Mouse (Mus musculus): ENCODE data around the gene Bbx. TPM values are rescaled to one million over a fixed set of nuclear protein-coding genes. Genes with fewer than 3 reads are reported as not detected.

Gene Bbx
- polyA plus RNA-seq, 1 experiment = 116 TPM

- TF ChIP-seq EP300 (IDR thresholded peaks at IDR 0.05; ENCODE audit: insufficient read depth, low read depth, low read length) (no peak), CTCF (IDR thresholded peaks at IDR 0.05; ENCODE audit: low read depth, low read length) (no peak), POLR2A (IDR thresholded peaks at IDR 0.05; ENCODE audit: insufficient read depth, low read length) (no peak)
- Histone ChIP-seq H3K27me3 (ENCODE audit: control insufficient read depth, insufficient read depth, low read length, poor library complexity, severe bottlenecking) (no peaks in the 10 kb centered on the region), H3K9me3 (replicated peaks; ENCODE audit: control insufficient read depth, insufficient read depth, low read length, poor library complexity, severe bottlenecking) (no peaks in the 10 kb centered on the region), H3K27ac (ENCODE audit: insufficient read depth, low read length) (no peak overlapping the region), H3K4me1 (ENCODE audit: control insufficient read depth, insufficient read depth, low read length) (no peaks in the 10 kb centered on the region), H3K36me3 (ENCODE audit: control insufficient read depth, insufficient read depth, low read length, poor library complexity, severe bottlenecking) (no peaks in the 10 kb centered on the region), H3K4me3 (ENCODE audit: low read depth, low read length) (no peak overlapping the region), H3K9ac (ENCODE audit: low read depth, poor library complexity, severe bottlenecking) (no peak overlapping the region)
Observed at GRCm38 (mm10) chr16:50167231-50167982, 264.8 kb downstream of the Bbx start.

DNA sequence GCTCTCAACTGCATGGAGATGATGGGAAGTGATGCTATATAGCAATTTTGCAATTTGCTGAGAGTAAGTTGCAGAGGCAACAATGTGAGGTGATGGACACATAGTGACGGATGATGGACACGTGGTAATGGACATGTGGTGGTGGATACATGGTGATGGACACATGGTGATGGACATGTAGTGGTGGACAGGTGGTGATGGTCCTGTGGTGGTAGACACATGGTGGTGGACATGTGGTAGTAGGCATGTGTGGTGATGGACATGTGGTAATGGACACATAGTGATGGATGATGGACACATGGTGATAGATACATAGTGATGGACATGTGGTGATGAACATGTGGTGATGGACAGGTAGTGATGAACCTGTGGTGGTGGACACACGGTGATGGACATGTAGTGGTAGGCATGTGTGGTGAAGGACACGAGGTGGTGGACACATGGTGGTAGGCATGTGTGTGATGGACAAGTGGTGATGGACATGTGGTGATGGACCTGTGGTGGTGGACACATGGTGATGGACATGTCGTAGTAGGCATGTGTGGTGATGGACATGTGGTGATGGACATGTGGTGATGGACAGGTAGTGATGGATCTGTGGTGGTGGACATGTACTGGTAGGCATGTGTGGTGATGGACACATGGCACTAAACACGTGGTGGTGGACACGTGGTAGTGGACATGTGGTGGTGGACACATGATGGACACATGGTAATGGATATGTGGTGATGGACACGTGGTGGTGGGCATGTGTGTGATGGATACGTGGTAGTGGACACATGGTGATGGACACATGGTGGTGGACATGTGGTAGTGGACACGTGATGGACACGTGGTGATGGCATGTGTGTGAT is 271.5 kb downstream of the Bbx start:
- Histone ChIP-seq H3K9ac (ENCODE audit: low read depth, poor library complexity, severe bottlenecking) (no peak overlapping the region), H3K36me3 (ENCODE audit: control insufficient read depth, insufficient read depth, low read length, poor library complexity, severe bottlenecking) (no peaks in the 10 kb centered on the region), H3K27me3 (ENCODE audit: control insufficient read depth, insufficient read depth, low read length, poor library complexity, severe bottlenecking) (no peaks in the 10 kb centered on the region), H3K4me1 (ENCODE audit: control insufficient read depth, insufficient read depth, low read length) (no peaks in the 10 kb centered on the region), H3K9me3 (replicated peaks; ENCODE audit: control insufficient read depth, insufficient read depth, low read length, poor library complexity, severe bottlenecking) (no peaks in the 10 kb centered on the region), H3K27ac (ENCODE audit: insufficient read depth, low read length) (no peak overlapping the region), H3K4me3 (ENCODE audit: low read depth, low read length) (no peak overlapping the region)
- TF ChIP-seq CTCF (IDR thresholded peaks at IDR 0.05; ENCODE audit: low read depth, low read length) (no peak), POLR2A (IDR thresholded peaks at IDR 0.05; ENCODE audit: insufficient read depth, low read length) (no peak), EP300 (IDR thresholded peaks at IDR 0.05; ENCODE audit: insufficient read depth, low read depth, low read length) (no peak)

- Histone ChIP-seq H3K36me3 (ENCODE audit: control insufficient read depth, insufficient read depth, low read length, poor library complexity, severe bottlenecking) (no peaks in the 10 kb centered on the region), H3K4me1 (ENCODE audit: control insufficient read depth, insufficient read depth, low read length) (no peaks in the 10 kb centered on the region), H3K9me3 (replicated peaks; ENCODE audit: control insufficient read depth, insufficient read depth, low read length, poor library complexity, severe bottlenecking) (0 out of 2 replicates have a peak, but pooled peaks cover 3% of the 10 kb centered on the region), H3K27ac (ENCODE audit: insufficient read depth, low read length) (no peak overlapping the region), H3K27me3 (ENCODE audit: control insufficient read depth, insufficient read depth, low read length, poor library complexity, severe bottlenecking) (no peaks in the 10 kb centered on the region), H3K4me3 (ENCODE audit: low read depth, low read length) (no peak overlapping the region), H3K9ac (ENCODE audit: low read depth, poor library complexity, severe bottlenecking) (no peak overlapping the region)
- no peak for TF ChIP-seq EP300 (IDR thresholded peaks at IDR 0.05; ENCODE audit: insufficient read depth, low read depth, low read length)
- no peak for TF ChIP-seq CTCF (IDR thresholded peaks at IDR 0.05; ENCODE audit: low read depth, low read length)
- no peak for TF ChIP-seq POLR2A (IDR thresholded peaks at IDR 0.05; ENCODE audit: insufficient read depth, low read length)
Observed at GRCm38 (mm10) chr16:50158546-50158945, 273.6 kb downstream of the Bbx start.

DNA sequence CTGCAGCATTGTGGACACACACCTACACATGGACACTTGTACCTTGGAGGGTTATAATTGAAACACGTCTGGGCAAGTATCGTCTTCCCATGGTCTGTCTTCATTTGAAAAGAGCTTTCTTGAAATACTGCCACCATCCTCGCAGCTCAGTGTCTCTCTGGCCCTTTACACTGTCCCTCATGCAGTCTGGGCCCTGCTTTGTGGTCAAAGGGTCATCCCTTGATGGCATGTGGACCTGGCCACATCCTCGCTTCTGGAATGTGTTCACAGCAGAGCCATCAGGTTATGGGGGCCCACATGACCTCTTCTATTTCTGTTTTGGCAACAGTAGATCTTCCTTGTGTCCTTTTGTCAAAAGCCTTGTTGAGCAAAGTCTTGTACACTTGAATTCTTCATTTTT is 282.6 kb downstream of the Bbx start:
- TF ChIP-seq EP300 (IDR thresholded peaks at IDR 0.05; ENCODE audit: insufficient read depth, low read depth, low read length) (no peak), CTCF (IDR thresholded peaks at IDR 0.05; ENCODE audit: low read depth, low read length) (no peak), POLR2A (IDR thresholded peaks at IDR 0.05; ENCODE audit: insufficient read depth, low read length) (no peak)
- Histone ChIP-seq H3K4me3 (ENCODE audit: low read depth, low read length) (no peak overlapping the region), H3K9me3 (replicated peaks; ENCODE audit: control insufficient read depth, insufficient read depth, low read length, poor library complexity, severe bottlenecking) (peaks cover 11% of the 10 kb centered on the region; the same call in 1 of the 2 replicates)

DNA sequence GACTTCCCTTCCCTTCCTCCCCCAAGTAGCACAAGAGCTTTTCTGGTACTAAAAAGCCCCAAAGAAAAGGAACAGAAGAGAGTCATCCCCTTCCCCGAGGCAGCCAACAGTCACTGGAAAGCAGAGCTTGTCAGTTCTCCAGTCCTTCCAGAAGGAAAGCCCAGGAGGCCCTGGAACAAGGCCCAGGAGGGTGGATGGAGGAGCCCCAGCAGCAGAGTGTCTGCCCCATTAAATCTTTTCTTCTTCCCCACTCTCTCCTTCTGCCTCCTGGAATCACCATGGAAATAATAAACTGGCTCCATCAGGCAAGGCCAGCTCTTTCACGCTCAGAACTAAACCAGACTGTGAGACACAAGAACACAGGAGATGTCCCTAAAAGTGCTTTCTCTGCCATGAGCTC is 284.3 kb downstream of the Bbx start:
- Histone ChIP-seq H3K4me1 (ENCODE audit: control insufficient read depth, insufficient read depth, low read length) (no peaks in the 10 kb centered on the region), H3K4me3 (ENCODE audit: low read depth, low read length) (no peak overlapping the region), H3K27me3 (ENCODE audit: control insufficient read depth, insufficient read depth, low read length, poor library complexity, severe bottlenecking) (no peaks in the 10 kb centered on the region), H3K27ac (ENCODE audit: insufficient read depth, low read length) (no peak overlapping the region), H3K9me3 (replicated peaks; ENCODE audit: control insufficient read depth, insufficient read depth, low read length, poor library complexity, severe bottlenecking) (peaks cover 8% of the 10 kb centered on the region; the same call in 1 of the 2 replicates), H3K9ac (ENCODE audit: low read depth, poor library complexity, severe bottlenecking) (no peak overlapping the region), H3K36me3 (ENCODE audit: control insufficient read depth, insufficient read depth, low read length, poor library complexity, severe bottlenecking) (no peaks in the 10 kb centered on the region)
- TF ChIP-seq EP300 (IDR thresholded peaks at IDR 0.05; ENCODE audit: insufficient read depth, low read depth, low read length) (no peak), POLR2A (IDR thresholded peaks at IDR 0.05; ENCODE audit: insufficient read depth, low read length) (no peak), CTCF (IDR thresholded peaks at IDR 0.05; ENCODE audit: low read depth, low read length) (no peak)

More for the DNA sequence above, 282.6 kb downstream of the Bbx start:
- no peaks in the 10 kb centered on the region for H3K27me3 ChIP-seq (ENCODE audit: control insufficient read depth, insufficient read depth, low read length, poor library complexity, severe bottlenecking)
- H3K4me1 ChIP-seq (ENCODE audit: control insufficient read depth, insufficient read depth, low read length) = no peaks in the 10 kb centered on the region
- no peaks in the 10 kb centered on the region for H3K36me3 ChIP-seq (ENCODE audit: control insufficient read depth, insufficient read depth, low read length, poor library complexity, severe bottlenecking)
- no peak overlapping the region for H3K27ac ChIP-seq (ENCODE audit: insufficient read depth, low read length)
- H3K9ac ChIP-seq (ENCODE audit: low read depth, poor library complexity, severe bottlenecking) = no peak overlapping the region

Other genes starting within 250 kb of the Bbx start
- not detected in 2 replicates for gene Ccdc54, start 158.8 kb upstream of the Bbx start, polyA plus RNA-seq (2011; ENCODE audit: insufficient read depth, insufficient read length, low read depth, missing spikeins)

All from ES-Bruce4 (cell line).